ENCODE assay signal across 15 mouse cellular contexts in the genomic region with DNA sequence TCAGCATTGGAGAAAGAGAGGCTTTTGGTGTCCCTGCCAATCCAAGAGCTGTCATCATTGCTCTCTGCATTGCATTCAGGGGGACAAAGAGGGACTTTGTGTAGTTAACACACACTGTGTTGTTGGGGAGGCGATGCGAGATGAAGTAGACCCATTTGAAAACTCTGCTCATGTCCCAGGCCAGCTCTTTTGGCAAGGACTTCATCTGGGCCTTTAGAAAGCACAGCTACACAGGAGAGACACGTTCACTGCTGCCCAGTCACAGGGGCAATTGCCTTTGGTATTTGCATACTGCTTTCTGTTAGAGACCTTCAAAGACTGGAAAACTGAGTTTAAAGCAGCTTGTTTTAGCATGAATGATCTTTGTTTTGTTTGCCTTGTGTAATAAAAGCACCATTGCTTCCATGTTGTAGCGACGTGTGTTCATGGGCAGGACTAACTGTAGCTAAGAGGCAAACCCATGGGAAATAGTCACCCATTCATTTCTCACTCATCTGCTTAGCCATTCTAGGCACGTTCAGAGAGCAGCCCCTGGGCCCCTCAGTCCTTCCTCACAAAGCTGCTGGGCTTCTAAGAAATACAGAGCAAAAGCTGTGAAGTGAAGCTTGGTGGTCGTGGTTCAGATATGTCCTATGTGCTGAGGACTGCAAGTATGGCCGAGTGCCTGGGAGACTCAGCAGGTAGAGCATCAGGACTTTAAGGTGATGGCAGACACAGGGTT.
DNase-seq lines count a peak whose midpoint lies in the region; ATAC-seq and TF ChIP-seq lines count a peak whose summit lies in the region.
"Had no signal": no experiment of that assay in that cellular context is flagged by ENCODE, and none has a peak within 500 bp of the region (broad histone marks: within the 10 kb centered on the region; RNA-seq: fewer than 3 reads in every experiment).

No protein-coding gene starts in this region.

- H3K36me3 ChIP-seq in forebrain, embryonic 13.5 days (ENCODE audit: poor library complexity, severe bottlenecking) = no peaks in the 10 kb centered on the region
- no peaks in the 10 kb centered on the region for H3K36me3 ChIP-seq in midbrain, embryonic 14.5 days (ENCODE audit: control insufficient read depth, insufficient read depth, low read length)
- no peaks in the 10 kb centered on the region for H3K36me3 ChIP-seq in liver, embryonic 12.5 days
- H3K36me3 ChIP-seq: embryonic facial prominence, embryonic 15.5 days; G1E had no signal

- H3K9ac ChIP-seq in forebrain, embryonic 13.5 days = no peak overlapping the region
- no peak overlapping the region for H3K9ac ChIP-seq in midbrain, embryonic 14.5 days (replicated peaks; ENCODE audit: low read length)
- no peak overlapping the region for H3K9ac ChIP-seq in liver, embryonic 12.5 days
- H3K9ac ChIP-seq: embryonic facial prominence, embryonic 15.5 days; lung, embryonic 14.5 days had no signal

- H3K4me1 ChIP-seq in forebrain, embryonic 13.5 days = peaks cover 26% of the 10 kb centered on the region
- no peaks in the 10 kb centered on the region for H3K4me1 ChIP-seq in midbrain, embryonic 14.5 days (ENCODE audit: control insufficient read depth, insufficient read depth, low read length)
- H3K4me1 ChIP-seq in liver, embryonic 12.5 days = no peaks in the 10 kb centered on the region
- H3K4me1 ChIP-seq: embryonic facial prominence, embryonic 15.5 days had no signal

- DNase-seq in brain, embryonic 18.5 days (ENCODE audit: low read depth, low spot score) = peak; percentile 64
- peak; percentile 25 to 43 for DNase-seq in layer of hippocampus, adult 2 months (ENCODE audit: low spot score in 2 of 2)
- peak; percentile 74 for DNase-seq in midbrain, embryonic 14.5 days
- DNase-seq in urinary bladder, postnatal 4 days (ENCODE audit: low spot score in 2 of 2) = no peak
- DNase-seq in c-Kit-positive CD71-positive TER-119-positive erythroid progenitor cells, embryonic 14.5 days (ENCODE audit: low spot score) = no peak
- DNase-seq: cerebellum, adult 8-10 months; gastrocnemius, postnatal 36 days; lung, embryonic 14.5 days; spleen, adult 18-20 months had no signal

- no peak for TF ChIP-seq CTCF in layer of hippocampus, adult 2 months (conservative IDR thresholded peaks at IDR 0.05)

- no peak overlapping the region for H3K4me3 ChIP-seq in forebrain, embryonic 13.5 days
- H3K4me3 ChIP-seq in layer of hippocampus, adult 2 months = no peak overlapping the region
- H3K4me3 ChIP-seq in midbrain, embryonic 14.5 days (replicated peaks; ENCODE audit: low read depth, low read length) = no peak overlapping the region
- no peak overlapping the region for H3K4me3 ChIP-seq in liver, embryonic 12.5 days
- H3K4me3 ChIP-seq: embryonic facial prominence, embryonic 15.5 days; left cerebral cortex, adult 2 months; myocyte had no signal

- H3K9me3 ChIP-seq in forebrain, embryonic 13.5 days (replicated peaks) = no peaks in the 10 kb centered on the region
- H3K9me3 ChIP-seq in midbrain, embryonic 14.5 days (ENCODE audit: control insufficient read depth, low read length) = no peaks in the 10 kb centered on the region
- no peaks in the 10 kb centered on the region for H3K9me3 ChIP-seq in liver, embryonic 12.5 days (replicated peaks)
- H3K9me3 ChIP-seq: embryonic facial prominence, embryonic 15.5 days; G1E had no signal

- WGBS in forebrain, embryonic 13.5 days = 41% methylated on average over 8 of the region's 8 CpGs
- WGBS in midbrain, embryonic 14.5 days = 50% methylated on average over 8 of the region's 8 CpGs
- 59% methylated on average over 8 of the region's 8 CpGs for WGBS in liver, embryonic 12.5 days (ENCODE audit: insufficient replicate concordance)

- H3K27me3 ChIP-seq in forebrain, embryonic 13.5 days = no peaks in the 10 kb centered on the region
- no peaks in the 10 kb centered on the region for H3K27me3 ChIP-seq in midbrain, embryonic 14.5 days (ENCODE audit: control insufficient read depth, insufficient read depth, low read length)
- H3K27me3 ChIP-seq in liver, embryonic 12.5 days (replicated peaks) = no peaks in the 10 kb centered on the region; the same call in 1 of the 2 replicates
- H3K27me3 ChIP-seq: embryonic facial prominence, embryonic 15.5 days had no signal

- H3K27ac ChIP-seq in forebrain, embryonic 13.5 days = peak overlapping the region; percentile 59
- peak overlapping the region; percentile 61 for H3K27ac ChIP-seq in layer of hippocampus, adult 2 months
- no peak overlapping the region for H3K27ac ChIP-seq in midbrain, embryonic 14.5 days (replicated peaks; ENCODE audit: low read depth, low read length)
- H3K27ac ChIP-seq in liver, embryonic 12.5 days = no peak overlapping the region
- H3K27ac ChIP-seq: embryonic facial prominence, embryonic 15.5 days; left cerebral cortex, adult 2 months had no signal

- ATAC-seq in forebrain, embryonic 13.5 days = peak; percentile 91
- peak; percentile 59 for ATAC-seq in midbrain, embryonic 14.5 days (ENCODE audit: low FRiP score, low TSS enrichment)
- ATAC-seq in liver, embryonic 12.5 days = no peak

- H3K4me2 ChIP-seq in forebrain, embryonic 13.5 days = no peak overlapping the region
- H3K4me2 ChIP-seq in midbrain, embryonic 14.5 days (ENCODE audit: low read length) = no peak overlapping the region
- H3K4me2 ChIP-seq in liver, embryonic 12.5 days = no peak overlapping the region
- H3K4me2 ChIP-seq: embryonic facial prominence, embryonic 15.5 days; lung, embryonic 14.5 days had no signal

Comparison
In these comparisons a context has a peak if more than half of its experiments do, and no peak if none do; other contexts are left out.
1. DNase-seq: peak in brain, embryonic 18.5 days (single experiment), layer of hippocampus, adult 2 months (2 of 2) and midbrain, embryonic 14.5 days (single experiment); none in urinary bladder, postnatal 4 days (0 of 2) and c-Kit-positive CD71-positive TER-119-positive erythroid progenitor cells, embryonic 14.5 days (single experiment).
2. H3K27ac ChIP-seq: peak in forebrain, embryonic 13.5 days (single experiment) and layer of hippocampus, adult 2 months (single experiment); none in midbrain, embryonic 14.5 days (single experiment) and liver, embryonic 12.5 days (single experiment).